Mouse (Mus musculus): ENCODE data around the gene Ssh1. TPM values are rescaled to one million over a fixed set of nuclear protein-coding genes. Genes with fewer than 3 reads are reported as not detected.
A peak's percentile ranks its signal among the peaks of the same experiment; 100 is the strongest.

Ssh1 gene
- polyA plus RNA-seq, 1 experiment from 2014 or later = 4.3 TPM

DNA sequence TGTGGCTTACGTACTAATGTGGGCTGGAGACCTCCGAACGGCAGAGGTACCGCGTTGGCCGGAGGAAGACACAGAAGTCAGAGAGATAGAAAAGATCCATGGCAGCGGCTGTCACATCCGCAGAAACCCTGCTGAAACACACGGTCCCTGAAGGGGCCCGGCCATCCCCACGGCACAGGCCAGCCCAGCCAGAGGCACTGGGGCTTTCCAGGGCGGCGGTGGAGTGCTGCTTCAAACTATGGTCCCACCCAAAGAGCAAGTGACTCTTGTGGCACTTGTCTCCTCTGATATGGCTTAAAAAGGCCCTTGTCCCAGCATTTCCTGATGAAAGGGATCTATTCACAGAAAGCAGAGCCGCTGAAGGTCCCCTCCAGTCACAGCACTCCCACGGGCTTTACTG is 19.1 kb downstream of the Ssh1 start:
- no peak for DNase-seq
- H3K4me3 ChIP-seq (ENCODE audit: low read depth, low read length) = peak overlapping the region; percentile 35
- peak overlapping the region; percentile 54 for H3K9ac ChIP-seq (replicated peaks)
- H3K27ac ChIP-seq (ENCODE audit: low read depth) = peak overlapping the region; percentile 89
- WGBS (ENCODE audit: insufficient replicate concordance) = 76% methylated on average over 15 of the region's 15 CpGs
- no peaks in the 10 kb centered on the region for H3K27me3 ChIP-seq (ENCODE audit: insufficient read depth, low read length)
- peaks cover 9% of the 10 kb centered on the region for H3K36me3 ChIP-seq (replicated peaks; ENCODE audit: insufficient read depth, low read length)
- H3K4me1 ChIP-seq (ENCODE audit: insufficient read depth) = peaks cover 65% of the 10 kb centered on the region
- H3K9me3 ChIP-seq (ENCODE audit: low read length) = no peaks in the 10 kb centered on the region
- no peak for ATAC-seq
- H3K4me2 ChIP-seq (ENCODE audit: low read depth, low read length) = peak overlapping the region; percentile 62
- no peak for TF ChIP-seq CTCF (IDR thresholded peaks at IDR 0.05; ENCODE audit: low read depth)
- no peak for TF ChIP-seq EP300 (IDR thresholded peaks at IDR 0.05; ENCODE audit: low read depth)

DNA sequence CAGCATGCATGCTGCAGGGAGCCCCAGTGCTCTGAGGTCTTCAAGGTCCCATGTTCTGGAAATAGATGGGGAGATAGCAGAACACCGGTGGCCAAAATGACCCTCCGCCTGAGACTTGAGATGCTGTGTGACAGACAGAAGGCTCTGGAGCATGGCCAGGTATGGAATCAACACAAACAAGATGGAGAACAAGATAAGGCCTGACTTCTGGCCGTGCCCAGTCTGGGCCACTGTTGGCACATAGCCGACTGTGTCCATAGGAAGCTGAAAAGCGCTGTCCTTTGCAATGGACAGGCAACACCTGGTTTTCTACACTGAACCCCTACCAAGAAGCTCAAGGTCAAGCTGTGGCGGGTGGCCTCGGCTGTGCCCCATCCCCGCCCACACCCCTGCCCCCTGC is 19.9 kb downstream of the Ssh1 start:
- Histone ChIP-seq H3K4me1 (ENCODE audit: insufficient read depth) (peaks cover 65% of the 10 kb centered on the region), H3K9me3 (ENCODE audit: low read length) (no peaks in the 10 kb centered on the region), H3K27ac (ENCODE audit: low read depth) (peak overlapping the region; percentile 89), H3K4me2 (ENCODE audit: low read depth, low read length) (peak overlapping the region; percentile 62), H3K9ac (replicated peaks) (peak overlapping the region; percentile 54), H3K27me3 (ENCODE audit: insufficient read depth, low read length) (no peaks in the 10 kb centered on the region), H3K4me3 (ENCODE audit: low read depth, low read length) (peak overlapping the region; percentile 35), H3K36me3 (replicated peaks; ENCODE audit: insufficient read depth, low read length) (peaks cover 17% of the 10 kb centered on the region)
- DNase-seq = peak; percentile 47
- 59% methylated on average over 8 of the region's 8 CpGs for WGBS (ENCODE audit: insufficient replicate concordance)
- TF ChIP-seq EP300 (IDR thresholded peaks at IDR 0.05; ENCODE audit: low read depth) (no peak), CTCF (IDR thresholded peaks at IDR 0.05; ENCODE audit: low read depth) (no peak)
- ATAC-seq = peak; percentile 18; the same call in 1 of the 2 replicates

DNA sequence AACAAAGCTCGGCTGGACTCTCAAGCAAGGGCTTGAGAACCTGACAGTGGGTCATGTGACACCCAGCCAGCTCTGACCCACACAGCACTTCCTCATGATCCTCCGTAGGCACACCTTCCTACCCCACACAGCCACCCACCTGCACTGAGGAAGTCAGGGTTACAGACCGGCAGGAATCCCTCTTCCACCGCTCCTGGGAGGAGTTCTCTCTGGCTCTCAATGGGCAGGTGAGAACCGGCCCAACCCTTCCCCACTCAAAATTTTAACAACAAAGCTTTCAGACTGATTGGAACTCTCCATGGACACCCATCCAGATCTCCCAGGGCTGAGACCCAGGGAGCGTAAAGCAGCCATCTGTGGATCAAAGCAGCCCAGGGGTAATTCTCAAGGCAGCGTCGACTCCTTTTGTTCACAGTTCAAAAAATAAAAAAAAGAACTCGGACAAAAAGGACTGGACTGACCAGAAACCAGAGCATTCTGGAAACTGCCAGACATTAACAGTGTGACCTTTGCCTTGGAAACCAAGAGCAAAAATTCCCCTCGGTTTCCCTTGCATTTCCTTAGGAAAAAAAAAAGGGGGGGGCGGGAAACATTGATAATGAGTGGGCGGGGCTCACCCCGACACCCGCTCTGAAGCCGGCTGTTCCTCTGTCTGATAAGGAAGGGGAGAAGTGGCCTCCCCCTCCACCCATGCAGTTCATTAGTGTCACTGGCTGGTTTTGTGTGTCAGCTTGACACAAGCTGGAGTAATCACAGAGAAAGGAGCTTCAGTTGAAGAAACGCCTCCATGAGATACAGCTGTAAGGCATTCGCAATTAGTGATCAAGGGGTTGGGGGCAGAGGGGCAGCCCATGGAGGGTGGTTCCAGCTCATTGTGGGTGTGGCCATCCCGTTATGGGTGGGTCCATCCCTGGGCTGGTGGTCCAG is 20.8 kb downstream of the Ssh1 start:
- Histone ChIP-seq H3K9me3 (ENCODE audit: low read length) (no peaks in the 10 kb centered on the region), H3K9ac (replicated peaks) (peak overlapping the region; percentile 39), H3K4me1 (ENCODE audit: insufficient read depth) (peaks cover 59% of the 10 kb centered on the region), H3K4me3 (ENCODE audit: low read depth, low read length) (peak overlapping the region; percentile 35), H3K27me3 (ENCODE audit: insufficient read depth, low read length) (no peaks in the 10 kb centered on the region), H3K4me2 (ENCODE audit: low read depth, low read length) (peak overlapping the region; percentile 62), H3K27ac (ENCODE audit: low read depth) (peak overlapping the region; percentile 89), H3K36me3 (replicated peaks; ENCODE audit: insufficient read depth, low read length) (peaks cover 21% of the 10 kb centered on the region)
- 26% methylated on average over 18 of the region's 18 CpGs for WGBS (ENCODE audit: insufficient replicate concordance)
- DNase-seq = peak; percentile 68
- TF ChIP-seq CTCF (IDR thresholded peaks at IDR 0.05; ENCODE audit: low read depth) (no peak), EP300 (IDR thresholded peaks at IDR 0.05; ENCODE audit: low read depth) (peak; percentile 84)
- ATAC-seq = peak; percentile 70

DNA sequence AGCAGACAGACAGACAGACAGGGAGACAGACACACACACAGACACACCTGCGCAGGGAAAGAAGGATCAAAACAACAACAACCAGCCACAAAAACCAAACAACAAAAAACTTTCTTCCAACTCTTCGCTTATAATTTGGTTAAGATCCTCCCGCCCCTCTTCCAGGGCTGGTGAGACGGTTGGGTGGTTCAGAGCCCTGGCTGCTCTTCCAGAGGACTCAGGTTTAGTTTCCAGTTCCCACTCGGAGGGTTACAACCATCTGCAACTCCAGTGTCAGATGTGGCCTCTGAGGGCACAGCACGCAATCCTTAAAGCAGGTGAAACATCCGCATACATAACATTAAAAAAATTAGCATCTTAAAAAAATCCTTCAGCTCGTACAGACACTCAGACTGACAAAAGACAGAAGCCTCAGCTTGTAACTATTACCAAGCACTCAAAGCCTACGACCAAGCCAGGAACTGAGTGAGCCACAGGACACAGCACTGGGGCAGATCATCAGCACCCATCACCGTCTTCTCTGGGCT is 22.2 kb downstream of the Ssh1 start:
- 85% methylated on average over 10 of the region's 10 CpGs for WGBS (ENCODE audit: insufficient replicate concordance)

DNA sequence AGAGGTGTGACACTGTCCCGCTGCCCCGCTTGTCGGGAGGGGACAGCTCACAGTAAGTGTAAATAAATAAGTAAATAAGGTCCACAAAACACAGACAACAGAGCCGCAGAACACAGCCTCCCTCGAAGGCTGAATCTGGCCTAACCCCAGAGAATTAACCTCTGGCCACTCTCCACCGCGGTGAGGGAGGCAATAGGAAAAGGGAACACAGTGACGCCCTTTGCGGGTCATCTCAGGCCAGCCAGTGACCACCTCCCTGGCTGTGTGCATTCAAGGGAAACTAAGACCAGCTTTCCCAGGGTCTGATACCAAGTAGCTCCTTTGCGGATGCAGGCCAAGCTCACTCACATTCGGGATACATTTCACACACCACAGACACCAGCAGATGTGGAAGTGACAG is 25.3 kb downstream of the Ssh1 start:
- Histone ChIP-seq H3K4me1 (ENCODE audit: insufficient read depth) (peaks cover 15% of the 10 kb centered on the region), H3K9ac (replicated peaks) (no peak overlapping the region)
- 84% methylated on average over 11 of the region's 11 CpGs for WGBS (ENCODE audit: insufficient replicate concordance)

More for the DNA sequence above, 22.2 kb downstream of the Ssh1 start:
- H3K27me3 ChIP-seq (ENCODE audit: insufficient read depth, low read length) = no peaks in the 10 kb centered on the region
- peak overlapping the region; percentile 18; the same call in 1 of the 2 replicates for H3K4me2 ChIP-seq (ENCODE audit: low read depth, low read length)
- H3K36me3 ChIP-seq (replicated peaks; ENCODE audit: insufficient read depth, low read length) = peaks cover 28% of the 10 kb centered on the region
- H3K9me3 ChIP-seq (ENCODE audit: low read length) = no peaks in the 10 kb centered on the region
- H3K4me3 ChIP-seq (ENCODE audit: low read depth, low read length) = no peak overlapping the region
- H3K4me1 ChIP-seq (ENCODE audit: insufficient read depth) = peaks cover 46% of the 10 kb centered on the region
- DNase-seq (no peak), ATAC-seq (no peak)
- TF ChIP-seq EP300 (IDR thresholded peaks at IDR 0.05; ENCODE audit: low read depth) = no peak
- TF ChIP-seq CTCF (IDR thresholded peaks at IDR 0.05; ENCODE audit: low read depth) = no peak
- H3K27ac ChIP-seq (ENCODE audit: low read depth) = peak overlapping the region; percentile 16
- H3K9ac ChIP-seq (replicated peaks) = no peak overlapping the region

DNA sequence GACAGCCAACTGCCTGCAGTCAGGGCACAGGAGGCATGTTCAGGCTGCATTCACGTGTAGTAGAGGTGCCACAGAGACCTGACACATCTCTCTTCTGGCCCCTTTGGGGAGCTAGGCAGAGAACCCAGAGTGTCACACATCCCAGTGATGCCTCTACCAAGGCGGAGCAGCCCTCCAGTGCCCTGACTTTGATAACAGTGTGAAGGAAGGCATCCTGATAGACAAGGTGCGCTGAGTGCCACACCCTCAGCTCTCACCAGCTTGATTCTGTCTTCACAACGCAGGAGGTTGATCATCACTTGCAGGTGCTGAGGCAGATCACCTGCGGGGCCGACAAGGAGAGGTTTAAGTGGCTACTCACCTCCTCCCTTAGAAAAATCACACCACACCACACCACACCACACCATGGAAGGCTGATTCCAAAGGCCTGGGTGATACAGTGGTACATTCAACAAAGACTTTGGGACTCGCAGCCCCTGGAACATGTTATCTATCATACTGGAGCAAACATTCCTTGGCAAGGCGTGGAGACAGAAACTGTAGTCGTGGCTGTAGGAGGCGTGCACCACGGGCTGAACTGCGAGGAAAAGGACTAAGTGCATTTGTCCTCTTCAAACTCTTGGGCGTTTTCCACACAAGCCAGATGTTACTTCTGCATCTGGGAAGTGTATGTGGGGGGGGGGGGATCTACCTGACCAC is 27.1 kb downstream of the Ssh1 start:
- no peaks in the 10 kb centered on the region; the same call in 1 of the 2 replicates for H3K4me1 ChIP-seq (ENCODE audit: insufficient read depth)
- H3K4me3 ChIP-seq (ENCODE audit: low read depth, low read length) = no peak overlapping the region
- no peak overlapping the region for H3K27ac ChIP-seq (ENCODE audit: low read depth)
- TF ChIP-seq EP300 (IDR thresholded peaks at IDR 0.05; ENCODE audit: low read depth) = no peak
- TF ChIP-seq CTCF (IDR thresholded peaks at IDR 0.05; ENCODE audit: low read depth) = no peak
- no peaks in the 10 kb centered on the region for H3K9me3 ChIP-seq (ENCODE audit: low read length)
- no peak for DNase-seq
- no peaks in the 10 kb centered on the region for H3K27me3 ChIP-seq (ENCODE audit: insufficient read depth, low read length)
- H3K9ac ChIP-seq (replicated peaks) = no peak overlapping the region
- no peak overlapping the region for H3K4me2 ChIP-seq (ENCODE audit: low read depth, low read length)
- 80% methylated on average over 13 of the region's 13 CpGs for WGBS (ENCODE audit: insufficient replicate concordance)
- ATAC-seq = no peak
- peaks cover 50% of the 10 kb centered on the region for H3K36me3 ChIP-seq (replicated peaks; ENCODE audit: insufficient read depth, low read length)

More for the DNA sequence above, 25.3 kb downstream of the Ssh1 start:
- no peak overlapping the region for H3K27ac ChIP-seq (ENCODE audit: low read depth)
- H3K4me2 ChIP-seq (ENCODE audit: low read depth, low read length) = no peak overlapping the region
- TF ChIP-seq CTCF (IDR thresholded peaks at IDR 0.05; ENCODE audit: low read depth) (no peak), EP300 (IDR thresholded peaks at IDR 0.05; ENCODE audit: low read depth) (no peak)
- H3K27me3 ChIP-seq (ENCODE audit: insufficient read depth, low read length) = no peaks in the 10 kb centered on the region
- no peak overlapping the region for H3K4me3 ChIP-seq (ENCODE audit: low read depth, low read length)
- no peak for DNase-seq
- ATAC-seq = no peak
- peaks cover 50% of the 10 kb centered on the region for H3K36me3 ChIP-seq (replicated peaks; ENCODE audit: insufficient read depth, low read length)
- H3K9me3 ChIP-seq (ENCODE audit: low read length) = no peaks in the 10 kb centered on the region

Data from liver, postnatal 0 days (tissue).